Mouse (Mus musculus): Measurements from ENCODE around the gene Apoc4. TPM values are rescaled to one million over a fixed set of nuclear protein-coding genes. Genes with fewer than 3 reads are reported as not detected.

Gene Apoc4
- polyA plus RNA-seq (2012; rRNA removed) = 2.4 and 7.3 TPM in 2 replicates

DNA sequence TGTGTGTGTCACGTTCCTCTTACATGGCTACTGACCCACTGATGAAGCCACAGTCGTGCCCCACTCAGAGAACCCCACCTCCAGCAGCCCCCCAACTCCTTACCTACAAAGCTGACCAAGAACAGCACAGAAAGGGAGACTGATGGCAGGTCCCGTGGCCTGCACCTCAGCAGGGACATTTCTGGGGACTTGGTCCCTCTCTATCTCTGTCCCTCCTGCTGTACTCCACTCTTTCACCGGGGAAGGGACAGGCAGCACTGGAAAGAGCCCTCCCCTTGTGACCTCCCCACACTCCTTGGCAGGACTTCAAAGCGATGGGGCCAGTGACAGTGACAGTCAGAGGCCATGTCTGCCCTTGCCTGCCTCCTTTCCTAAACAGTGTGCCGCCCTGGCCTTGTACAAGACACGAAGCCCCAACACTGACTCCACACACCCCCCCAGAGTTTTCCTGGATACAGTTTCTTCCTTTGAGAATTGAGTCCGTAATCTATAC lies at the start of gene Apoc4, which contains the start of gene Gm44805:
Apoc4 (minus strand) TSS at position 278 of the 493 bp plus-strand sequence.
Gm44805 (minus strand) TSS at position 222 of the 493 bp plus-strand sequence.

GRCm38 (mm10) chr7:19715239-19716054 lies 34.2 kb upstream of the Apoc4 start, which contains the start of gene Tomm40:
Gene Tomm40, minus strand, starts transcription at chr7:19715438.

DNA sequence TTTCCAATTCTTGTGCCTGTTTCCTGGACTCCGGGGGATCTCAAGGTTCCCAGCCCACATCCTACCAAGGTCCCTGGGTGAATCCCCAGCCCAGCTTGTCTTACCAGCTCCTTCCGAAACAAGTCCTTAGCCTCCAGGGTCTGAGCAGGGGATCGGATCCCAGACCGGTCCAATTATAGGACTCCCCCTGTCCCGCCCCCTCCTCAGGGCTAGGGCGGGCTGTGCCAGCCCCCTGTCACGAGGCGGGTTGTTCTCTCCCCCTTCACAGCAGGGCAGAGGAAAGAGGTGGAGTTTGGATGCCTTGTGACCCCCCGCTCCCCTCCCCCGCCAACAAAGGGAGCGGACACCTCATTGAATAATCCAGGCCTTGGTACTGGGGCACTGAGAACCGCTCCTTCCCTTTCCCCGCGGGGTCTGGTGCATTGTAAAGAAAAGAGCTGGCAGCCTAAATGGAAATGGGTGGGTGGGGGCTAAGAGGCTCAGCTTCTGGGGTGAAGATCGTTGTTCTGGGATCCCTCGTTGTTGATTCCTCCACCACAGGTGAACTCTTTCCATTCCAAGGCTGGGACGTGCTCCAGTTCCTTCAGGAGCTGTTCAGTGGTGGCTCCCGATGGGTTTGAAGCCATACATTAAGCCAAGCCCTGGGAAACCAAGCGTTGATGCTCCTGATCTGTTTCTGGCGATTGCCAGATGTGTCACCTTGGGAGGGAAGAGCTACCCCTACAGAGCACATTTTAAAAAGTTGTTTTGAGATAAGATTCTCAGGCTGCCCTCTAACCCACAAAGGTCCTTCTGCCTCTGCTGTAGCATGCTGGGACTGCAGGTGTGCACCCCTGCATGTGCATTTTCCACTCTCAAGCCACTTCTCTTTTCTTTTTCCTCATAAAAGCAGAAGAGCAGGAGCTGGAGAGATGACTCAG lies 17.9 kb upstream of the Apoc4 start, which contains the start of gene Apoe:
Apoe (minus strand) TSS at position 282 of the 920 bp plus-strand sequence.

GRCm38 (mm10) chr7:19691873-19692865 lies 10.9 kb upstream of the Apoc4 start, which contains the start of gene Apoc1:
Gene Apoc1, minus strand, starts transcription at chr7:19692660.

GRCm38 (mm10) chr7:19677872-19678271 lies 3.4 kb downstream of the Apoc4 start, which contains the start of gene Apoc2:
Gene Apoc2, minus strand, starts transcription at chr7:19677941.

GRCm38 (mm10) chr7:19664955-19665841 lies 16.1 kb downstream of the Apoc4 start, which contains the start of gene Clptm1:
Gene Clptm1, minus strand, starts transcription at chr7:19665033.

DNA sequence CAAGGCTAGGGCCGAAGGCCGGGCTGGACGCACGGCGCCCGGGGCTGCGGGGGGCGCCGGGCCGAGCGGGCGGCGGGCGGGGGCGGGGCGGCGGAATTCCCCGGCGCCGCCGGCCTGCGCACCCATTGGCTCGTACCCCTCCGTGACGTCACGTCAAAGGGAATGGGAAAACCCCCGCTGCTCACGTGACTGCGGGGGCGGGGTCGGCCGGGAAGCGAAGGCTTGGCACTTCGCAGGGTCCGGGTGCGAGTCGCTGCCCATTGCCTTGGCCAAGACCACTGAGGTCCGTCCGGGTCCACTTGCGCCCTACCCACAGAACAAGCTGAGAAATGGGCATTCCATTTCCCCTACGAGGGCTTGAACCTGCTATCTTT lies 51.9 kb downstream of the Apoc4 start, which contains the start of gene Relb:
Relb (minus strand) TSS at position 78 of the 374 bp plus-strand sequence.

Other genes starting within 250 kb of the Apoc4 start
- gene Mark4, start 222.7 kb downstream of the Apoc4 start, polyA plus RNA-seq (2012; rRNA removed) = 56.2 and 68.8 TPM in 2 replicates
- 14.5 and 14.7 TPM in 2 replicates for gene Exoc3l2, start 218.1 kb downstream of the Apoc4 start, polyA plus RNA-seq (2012; rRNA removed)
- 23.3 and 32.2 TPM in 2 replicates for gene Bloc1s3, start 173.1 kb downstream of the Apoc4 start, polyA plus RNA-seq (2012; rRNA removed)
- 122 and 123 TPM in 2 replicates for gene Trappc6a, start 173.1 kb downstream of the Apoc4 start, polyA plus RNA-seq (2012; rRNA removed)
- 1.3 and 1.9 TPM in 2 replicates for gene Nkpd1, start 163.6 kb downstream of the Apoc4 start, polyA plus RNA-seq (2012; rRNA removed)
- 147 and 159 TPM in 2 replicates for gene Ppp1r37, start 118.4 kb downstream of the Apoc4 start, polyA plus RNA-seq (2012; rRNA removed)
- 15.2 and 16.3 TPM in 2 replicates for gene Zfp296, start 104.2 kb downstream of the Apoc4 start, polyA plus RNA-seq (2012; rRNA removed)
- gene Gemin7, start 103.9 kb downstream of the Apoc4 start, polyA plus RNA-seq (2012; rRNA removed) = 230 and 252 TPM in 2 replicates
- gene Clasrp, start 77.0 kb downstream of the Apoc4 start, polyA plus RNA-seq (2012; rRNA removed) = 248 and 417 TPM in 2 replicates
- 34.7 and 48.6 TPM in 2 replicates for gene Relb, start 52.0 kb downstream of the Apoc4 start, polyA plus RNA-seq (2012; rRNA removed)
- 131 and 152 TPM in 2 replicates for gene Clptm1, start 16.4 kb downstream of the Apoc4 start, polyA plus RNA-seq (2012; rRNA removed)
- gene Apoc2, start 3.5 kb downstream of the Apoc4 start, polyA plus RNA-seq (2012; rRNA removed) = 1.2 and 3.3 TPM in 2 replicates
- not detected in 2 replicates for gene Gm44805, start 56 bp downstream of the Apoc4 start, polyA plus RNA-seq (2012; rRNA removed)
- 3.8 and 11.0 TPM in 2 replicates for gene Apoc1, start 11.2 kb upstream of the Apoc4 start, polyA plus RNA-seq (2012; rRNA removed)
- 3,327 and 3,331 TPM in 2 replicates for gene Apoe, start 17.7 kb upstream of the Apoc4 start, polyA plus RNA-seq (2012; rRNA removed)
- 131 and 143 TPM in 2 replicates for gene Tomm40, start 34.0 kb upstream of the Apoc4 start, polyA plus RNA-seq (2012; rRNA removed)
- 136 and 141 TPM in 2 replicates for gene Nectin2, start 69.0 kb upstream of the Apoc4 start, polyA plus RNA-seq (2012; rRNA removed)
- gene Bcam, start 89.5 kb upstream of the Apoc4 start, polyA plus RNA-seq (2012; rRNA removed) = 233 and 256 TPM in 2 replicates
- 8.6 and 11.5 TPM in 2 replicates for gene Cblc, start 115.3 kb upstream of the Apoc4 start, polyA plus RNA-seq (2012; rRNA removed)
- 78.2 and 94.4 TPM in 2 replicates for gene Bcl3, start 141.3 kb upstream of the Apoc4 start, polyA plus RNA-seq (2012; rRNA removed)
- 0.49 and 0.91 TPM in 2 replicates for gene Gm19345, start 170.5 kb upstream of the Apoc4 start, polyA plus RNA-seq (2012; rRNA removed)
- 0.15 and 0.31 TPM in 2 replicates for gene Ceacam16, start 179.8 kb upstream of the Apoc4 start, polyA plus RNA-seq (2012; rRNA removed)
- gene Ceacam19, start 206.5 kb upstream of the Apoc4 start, polyA plus RNA-seq (2012; rRNA removed) = 0.15 TPM in 2 replicates
- 19.3 and 26.5 TPM in 2 replicates for gene Pvr, start 239.7 kb upstream of the Apoc4 start, polyA plus RNA-seq (2012; rRNA removed)

Data from ovary, adult 2 months (tissue).